Mouse (Mus musculus) adrenal gland, adult 18-20 months (tissue): ENCODE results near the gene Ube4a. TPM values are rescaled to one million over a fixed set of nuclear protein-coding genes. Genes with fewer than 3 reads are reported as not detected.

Experiments
- total RNA-seq, 2 experiments: library from RNA; stranded (reverse); gene quantifications; 1 replicate in 1 of 2; 2 replicates in 1 of 2; pipeline ENCODE4 v1.2.3; 2021

Gene Ube4a
- total RNA-seq, 2 experiments from 2014 or later, result 85.6 to 103 TPM

Other genes with a start within 250 kb of the Ube4a start
- gene Phldb1, start 230.4 kb downstream of the Ube4a start, total RNA-seq, result 10 to 100 TPM; 24.1 to 60.8 TPM
- gene Arcn1, start 197.8 kb downstream of the Ube4a start, total RNA-seq, result 100 to 1,000 TPM; 139 to 168 TPM
- 10 to 100 TPM; 54.0 to 57.6 TPM for gene Ift46, start 197.7 kb downstream of the Ube4a start, total RNA-seq
- gene Tmem25, start 166.3 kb downstream of the Ube4a start, total RNA-seq, result 1 to 10 TPM; 4.2 to 8.3 TPM
- gene Ttc36, start 162.5 kb downstream of the Ube4a start, total RNA-seq, result 1 to 10 TPM; 2.7 to 4.1 TPM
- gene Kmt2a, start 84.3 kb downstream of the Ube4a start, total RNA-seq, result 10 to 100 TPM; 27.2 to 32.1 TPM
- 100 to 1,000 TPM; 593 to 763 TPM for gene Atp5l, start 44.9 kb downstream of the Ube4a start, total RNA-seq
- gene Cd3g, start 14.8 kb upstream of the Ube4a start, total RNA-seq, result 1 to 10 TPM in 1 of 2 experiments, under 1 TPM in 1; 0.33 to 1.6 TPM
- under 1 TPM in 1 of 2 experiments, not detected in 1; 0.93 TPM for gene Cd3d, start 16.2 kb upstream of the Ube4a start, total RNA-seq
- gene Cd3e, start 44.0 kb upstream of the Ube4a start, total RNA-seq, result 1 to 10 TPM in 1 of 2 experiments, under 1 TPM in 1; 0.27 to 2.0 TPM
- 10 to 100 TPM; 10.5 to 12.9 TPM for gene Mpzl2, start 74.2 kb upstream of the Ube4a start, total RNA-seq
- 1 to 10 TPM; 7.3 to 9.1 TPM for gene Mpzl3, start 89.6 kb upstream of the Ube4a start, total RNA-seq
- gene Jaml, start 113.6 kb upstream of the Ube4a start, total RNA-seq, result 1 to 10 TPM; 3.3 to 6.8 TPM
- 10 to 100 TPM; 11.1 to 11.2 TPM for gene Scn2b, start 152.2 kb upstream of the Ube4a start, total RNA-seq
- gene Scn4b, start 172.8 kb upstream of the Ube4a start, total RNA-seq, result 1 to 10 TPM in 1 of 2 experiments, under 1 TPM in 1; 0.90 to 1.1 TPM
- 1 to 10 TPM in 1 of 2 experiments, under 1 TPM in 1; 0.86 to 1.3 TPM for gene BC049352, start 216.4 kb upstream of the Ube4a start, total RNA-seq
- gene Tmprss4, start 238.5 kb upstream of the Ube4a start, total RNA-seq, result not detected